Mouse (Mus musculus): Measurements from ENCODE around the gene Gm49661. TPM values are rescaled to one million over a fixed set of nuclear protein-coding genes. Genes with fewer than 3 reads are reported as not detected.

Gm49661 gene
- polyA plus RNA-seq, 1 experiment from 2014 or later: not detected

DNA sequence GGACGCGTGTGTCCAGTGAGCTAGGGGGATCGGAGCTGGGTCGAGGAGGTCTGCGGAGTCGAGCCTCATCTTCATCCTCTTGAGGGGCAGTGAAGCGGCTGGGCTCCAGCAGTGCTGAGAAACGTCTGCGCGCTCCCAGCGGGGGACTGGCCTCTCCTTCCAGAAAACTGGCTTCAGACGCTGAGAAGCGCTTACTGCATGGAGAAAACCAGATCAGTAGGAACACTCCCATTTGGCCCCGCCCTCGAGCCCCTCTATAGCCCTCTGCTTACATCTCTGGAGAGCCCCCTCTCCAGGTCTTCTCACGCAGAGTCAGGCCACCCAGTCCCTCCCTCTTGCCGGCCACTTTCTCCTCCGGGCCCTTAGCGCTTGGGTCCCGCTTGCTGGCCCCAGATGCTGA is 51.5 kb downstream of the Gm49661 start:
- ATAC-seq (replicated peaks; ENCODE audit: low FRiP score, low read depth) (no peak), DNase-seq (ENCODE audit: low spot score) (no peak)
- Histone ChIP-seq H3K4me2 (ENCODE audit: low read length) (no peak overlapping the region), H3K4me1 (replicated peaks; ENCODE audit: insufficient read depth, low read length) (peaks cover 2% of the 10 kb centered on the region; the same call in 1 of the 2 replicates), H3K9me3 (replicated peaks; ENCODE audit: low read length) (no peaks in the 10 kb centered on the region), H3K9ac (ENCODE audit: low read depth, low read length) (no peak overlapping the region), H3K27me3 (ENCODE audit: insufficient read depth, low read length) (peaks cover 3% of the 10 kb centered on the region; the same call in 1 of the 2 replicates), H3K36me3 (ENCODE audit: insufficient read depth, low read length) (no peaks in the 10 kb centered on the region), H3K27ac (no peak overlapping the region), H3K4me3 (replicated peaks; ENCODE audit: low read depth, low read length) (no peak overlapping the region)
- no peak for TF ChIP-seq CTCF (IDR thresholded peaks at IDR 0.05; ENCODE audit: low read depth)
- WGBS: 30% methylated on average over 20 of the region's 20 CpGs

Small RNAs within 50 kb of the gene (microRNA-seq; reads per million reads assigned to microRNA genes)
- not detected for gene Gm24197

Other genes with a start within 250 kb of the Gm49661 start
- gene G430095P16Rik, start 246.4 kb downstream of the Gm49661 start, polyA plus RNA-seq (2015; fragmentation: Nextera tagmentation; extraction: Ambion mirVana): 1.9 and 2.5 TPM in 2 replicates
- 21.1 and 22.3 TPM in 2 replicates for gene Nfix, start 169.1 kb downstream of the Gm49661 start, polyA plus RNA-seq (2015; fragmentation: Nextera tagmentation; extraction: Ambion mirVana)
- gene Dand5, start 146.6 kb downstream of the Gm49661 start, polyA plus RNA-seq (2015; fragmentation: Nextera tagmentation; extraction: Ambion mirVana): 7.0 and 7.4 TPM in 2 replicates
- gene Gadd45gip1, start 137.9 kb downstream of the Gm49661 start, polyA plus RNA-seq (2015; fragmentation: Nextera tagmentation; extraction: Ambion mirVana): 51.0 and 54.3 TPM in 2 replicates
- gene Rad23a, start 128.8 kb downstream of the Gm49661 start, polyA plus RNA-seq (2015; fragmentation: Nextera tagmentation; extraction: Ambion mirVana): 97.1 and 98.9 TPM in 2 replicates
- 644 and 753 TPM in 2 replicates for gene Calr, start 122.5 kb downstream of the Gm49661 start, polyA plus RNA-seq (2015; fragmentation: Nextera tagmentation; extraction: Ambion mirVana)
- gene Farsa, start 112.4 kb downstream of the Gm49661 start, polyA plus RNA-seq (2015; fragmentation: Nextera tagmentation; extraction: Ambion mirVana): 68.2 and 74.7 TPM in 2 replicates
- gene Syce2, start 97.3 kb downstream of the Gm49661 start, polyA plus RNA-seq (2015; fragmentation: Nextera tagmentation; extraction: Ambion mirVana): 43.0 and 45.7 TPM in 2 replicates
- gene Gcdh, start 75.5 kb downstream of the Gm49661 start, polyA plus RNA-seq (2015; fragmentation: Nextera tagmentation; extraction: Ambion mirVana): 59.2 and 67.6 TPM in 2 replicates
- gene Klf1, start 67.5 kb downstream of the Gm49661 start, polyA plus RNA-seq (2015; fragmentation: Nextera tagmentation; extraction: Ambion mirVana): 1.1 and 1.8 TPM in 2 replicates
- 12.3 and 13.2 TPM in 2 replicates for gene Dnase2a, start 60.9 kb downstream of the Gm49661 start, polyA plus RNA-seq (2015; fragmentation: Nextera tagmentation; extraction: Ambion mirVana)
- gene Mast1, start 32.1 kb downstream of the Gm49661 start, polyA plus RNA-seq (2015; fragmentation: Nextera tagmentation; extraction: Ambion mirVana): 0.04 and 0.08 TPM in 2 replicates
- gene Rtbdn, start 22.4 kb downstream of the Gm49661 start, polyA plus RNA-seq (2015; fragmentation: Nextera tagmentation; extraction: Ambion mirVana): 0.09 TPM in 1 of 2 replicates, not detected in the other
- gene Prdx2, start 154 bp upstream of the Gm49661 start, polyA plus RNA-seq (2015; fragmentation: Nextera tagmentation; extraction: Ambion mirVana): 729 and 747 TPM in 2 replicates
- gene Rnaseh2a, start 334 bp upstream of the Gm49661 start, polyA plus RNA-seq (2015; fragmentation: Nextera tagmentation; extraction: Ambion mirVana): 101 and 103 TPM in 2 replicates
- 22.7 and 27.7 TPM in 2 replicates for gene Junb, start 9.3 kb upstream of the Gm49661 start, polyA plus RNA-seq (2015; fragmentation: Nextera tagmentation; extraction: Ambion mirVana)
- 30.2 and 32.0 TPM in 2 replicates for gene Hook2, start 21.2 kb upstream of the Gm49661 start, polyA plus RNA-seq (2015; fragmentation: Nextera tagmentation; extraction: Ambion mirVana)
- gene Best2, start 45.1 kb upstream of the Gm49661 start, polyA plus RNA-seq (2015; fragmentation: Nextera tagmentation; extraction: Ambion mirVana): not detected in 2 replicates
- 116 and 125 TPM in 2 replicates for gene Asna1, start 55.8 kb upstream of the Gm49661 start, polyA plus RNA-seq (2015; fragmentation: Nextera tagmentation; extraction: Ambion mirVana)
- gene Trir, start 57.4 kb upstream of the Gm49661 start, polyA plus RNA-seq (2015; fragmentation: Nextera tagmentation; extraction: Ambion mirVana): 120 and 131 TPM in 2 replicates
- 19.0 and 19.4 TPM in 2 replicates for gene Tnpo2, start 67.5 kb upstream of the Gm49661 start, polyA plus RNA-seq (2015; fragmentation: Nextera tagmentation; extraction: Ambion mirVana)
- gene Fbxw9, start 90.6 kb upstream of the Gm49661 start, polyA plus RNA-seq (2015; fragmentation: Nextera tagmentation; extraction: Ambion mirVana): 35.2 and 38.5 TPM in 2 replicates
- gene Gm5741, start 98.5 kb upstream of the Gm49661 start, polyA plus RNA-seq (2015; fragmentation: Nextera tagmentation; extraction: Ambion mirVana): not detected in 2 replicates
- gene Dhps, start 102.3 kb upstream of the Gm49661 start, polyA plus RNA-seq (2015; fragmentation: Nextera tagmentation; extraction: Ambion mirVana): 55.7 and 59.7 TPM in 2 replicates
- gene Wdr83os, start 111.3 kb upstream of the Gm49661 start, polyA plus RNA-seq (2015; fragmentation: Nextera tagmentation; extraction: Ambion mirVana): 152 and 156 TPM in 2 replicates
- 33.8 and 36.7 TPM in 2 replicates for gene Wdr83, start 111.9 kb upstream of the Gm49661 start, polyA plus RNA-seq (2015; fragmentation: Nextera tagmentation; extraction: Ambion mirVana)
- 40.1 and 42.3 TPM in 2 replicates for gene Man2b1, start 113.8 kb upstream of the Gm49661 start, polyA plus RNA-seq (2015; fragmentation: Nextera tagmentation; extraction: Ambion mirVana)
- 1.4 and 2.0 TPM in 2 replicates for gene Zfp791, start 153.7 kb upstream of the Gm49661 start, polyA plus RNA-seq (2015; fragmentation: Nextera tagmentation; extraction: Ambion mirVana)
- gene Cks1brt, start 182.5 kb upstream of the Gm49661 start, polyA plus RNA-seq (2015; fragmentation: Nextera tagmentation; extraction: Ambion mirVana): not detected in 2 replicates

Measured in kidney, postnatal 0 days (tissue).